Mouse (Mus musculus) mature B cell (primary cell): ENCODE data around the gene C130050O18Rik.

Source experiments
- in situ Hi-C: fragments of 300-500 bp; cut with MboI; formaldehyde crosslinking; loops from 2 replicates; pipeline ENCODE4 v1.14.3; 2019

The C130050O18Rik gene

DNA sequence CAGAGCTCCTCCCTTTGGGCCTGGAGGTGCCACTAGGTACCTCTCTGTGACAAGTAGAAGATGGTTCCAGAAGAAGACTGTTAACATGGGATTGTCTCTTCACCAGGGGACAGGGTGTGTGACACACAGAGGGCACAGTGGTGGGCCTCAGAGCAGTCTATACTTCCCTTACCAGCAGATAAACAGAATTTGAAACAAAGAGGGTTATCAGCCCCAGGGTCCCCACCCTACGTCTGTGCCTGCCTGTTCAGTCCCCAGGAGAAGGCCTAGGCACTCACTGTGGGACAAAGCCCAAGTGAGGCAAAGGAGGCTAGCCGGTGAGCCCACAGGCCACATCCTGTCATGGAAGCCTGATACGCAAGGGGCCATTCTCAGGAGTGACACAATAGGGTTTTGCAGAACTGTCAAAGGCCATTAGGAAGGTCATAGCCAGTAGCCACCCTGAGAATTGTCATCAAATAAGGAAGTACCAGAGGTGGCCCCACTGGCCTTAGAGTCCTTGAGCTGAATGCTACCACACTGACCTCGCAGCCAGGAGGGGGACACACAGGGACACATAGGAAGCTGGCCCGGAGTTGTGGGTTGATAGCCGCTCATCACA is at the start of gene C130050O18Rik:
Gene C130050O18Rik (plus strand): TSS at position 480 of the 601 bp plus-strand sequence.
- in situ Hi-C loops: no loop called here

DNA sequence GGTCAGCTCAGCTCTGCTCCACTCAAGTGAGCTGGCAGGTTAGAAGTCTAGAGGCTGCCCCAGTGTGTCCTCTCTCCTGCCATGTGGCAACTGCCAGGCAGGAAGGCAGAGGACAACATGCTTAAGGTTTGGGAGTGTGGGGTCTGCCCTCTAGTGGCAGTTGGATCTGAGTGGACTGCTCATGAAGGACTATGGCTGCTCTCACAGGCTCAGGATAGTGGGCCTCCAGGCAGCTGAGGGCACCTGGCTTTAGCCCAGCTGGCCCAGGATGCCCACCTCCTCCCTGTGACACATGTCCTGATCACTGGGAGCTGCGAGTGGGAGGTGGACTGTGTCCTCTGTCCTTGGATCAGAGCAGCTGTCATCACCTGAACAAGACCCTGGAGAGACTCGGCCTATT is 46.4 kb upstream of the C130050O18Rik start:
- in situ Hi-C loops: no loop called here

- in situ Hi-C loops: no loop called here
Measured at GRCm38 (mm10) chr5:139359244-139359643, 45.8 kb upstream of the C130050O18Rik start.

- in situ Hi-C loops: no loop called here
Measured at GRCm38 (mm10) chr5:139363858-139364257, 41.2 kb upstream of the C130050O18Rik start.

GRCm38 (mm10) chr5:139364260-139364910 is 40.7 kb upstream of the C130050O18Rik start:
- in situ Hi-C loops: no loop called here

DNA sequence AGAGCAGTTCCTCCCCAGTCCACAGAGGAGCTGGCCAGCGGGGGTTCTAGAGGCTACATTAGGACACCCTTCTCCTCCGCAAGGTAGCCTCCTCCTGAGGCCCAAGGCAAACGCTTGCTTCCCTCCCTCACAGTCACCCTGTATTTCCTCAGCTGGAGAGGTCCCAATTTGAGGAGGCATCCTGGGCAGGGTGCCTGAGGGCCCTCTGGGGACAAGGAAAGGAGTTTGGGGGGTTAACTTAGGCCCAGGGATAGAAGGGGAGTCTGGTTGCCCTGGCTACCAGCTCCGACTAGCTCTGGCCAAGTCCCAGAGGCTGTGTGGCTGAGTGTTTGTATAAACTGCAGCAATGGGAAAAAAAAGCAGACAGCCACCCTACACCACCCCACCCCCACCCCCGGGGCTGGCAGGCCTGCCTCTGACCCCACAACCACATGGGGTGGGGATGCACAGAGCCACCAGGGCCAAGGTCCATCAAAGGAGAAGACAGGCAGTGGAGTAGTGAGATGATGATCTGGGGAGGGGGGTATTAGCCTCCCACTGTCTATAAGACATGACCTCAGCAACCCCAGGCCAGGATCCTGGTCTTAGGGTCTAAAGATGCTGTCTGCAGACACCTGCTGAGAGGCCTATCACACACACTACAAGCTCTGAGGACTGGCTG is 40.0 kb upstream of the C130050O18Rik start:
- in situ Hi-C loops: no loop called here

DNA sequence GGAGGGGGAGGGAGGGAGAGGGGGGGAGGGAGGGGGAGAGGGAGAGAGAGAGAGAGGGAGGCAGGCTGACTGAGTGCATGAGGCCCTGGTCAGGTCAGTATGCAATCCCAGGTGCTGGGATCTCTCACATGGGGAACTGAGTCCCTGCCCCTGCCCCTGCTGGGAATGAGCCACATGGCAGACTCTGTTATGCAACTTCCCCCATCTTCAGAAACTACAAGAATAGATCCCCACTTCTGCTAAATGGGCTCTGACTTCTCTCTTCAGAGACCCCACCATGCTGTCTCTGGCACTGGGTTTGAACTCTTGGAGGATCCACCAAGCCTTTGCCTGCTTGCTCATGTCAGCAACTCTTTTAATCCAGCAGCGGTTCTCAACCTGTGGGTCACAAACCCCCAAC is 39.3 kb upstream of the C130050O18Rik start:
- in situ Hi-C loops: no loop called here

- in situ Hi-C loops: no loop called here
Measured at GRCm38 (mm10) chr5:139366484-139366883, 38.6 kb upstream of the C130050O18Rik start.

DNA sequence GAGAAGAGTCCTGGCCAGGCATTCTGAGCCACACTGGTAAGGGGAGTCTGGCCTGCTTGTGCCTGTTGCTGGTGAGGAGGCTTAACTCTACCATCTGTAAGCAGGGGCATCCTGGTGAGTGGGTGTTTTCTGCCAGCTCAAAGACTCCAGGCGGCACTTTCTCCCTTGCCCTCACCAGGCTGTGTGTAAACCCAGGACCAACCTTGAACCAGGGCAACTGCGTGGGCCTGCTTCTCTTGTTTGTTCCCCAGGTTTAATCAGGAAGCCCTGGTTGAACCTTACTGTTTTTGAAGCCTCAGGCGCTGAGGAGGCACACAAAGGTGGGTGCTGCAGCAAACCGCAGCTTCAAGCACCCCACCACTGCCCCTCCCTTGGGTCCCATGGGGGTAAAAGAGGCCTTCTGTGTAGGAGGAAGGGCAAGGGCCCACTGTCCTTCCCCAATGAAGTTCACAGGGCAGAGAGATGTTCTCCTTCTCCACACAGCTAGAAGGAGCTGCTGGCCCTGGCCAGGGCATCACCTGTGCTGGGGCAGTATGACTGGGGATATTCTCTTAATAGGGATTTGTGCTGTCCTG is 37.1 kb upstream of the C130050O18Rik start:
- in situ Hi-C loops: no loop called here

DNA sequence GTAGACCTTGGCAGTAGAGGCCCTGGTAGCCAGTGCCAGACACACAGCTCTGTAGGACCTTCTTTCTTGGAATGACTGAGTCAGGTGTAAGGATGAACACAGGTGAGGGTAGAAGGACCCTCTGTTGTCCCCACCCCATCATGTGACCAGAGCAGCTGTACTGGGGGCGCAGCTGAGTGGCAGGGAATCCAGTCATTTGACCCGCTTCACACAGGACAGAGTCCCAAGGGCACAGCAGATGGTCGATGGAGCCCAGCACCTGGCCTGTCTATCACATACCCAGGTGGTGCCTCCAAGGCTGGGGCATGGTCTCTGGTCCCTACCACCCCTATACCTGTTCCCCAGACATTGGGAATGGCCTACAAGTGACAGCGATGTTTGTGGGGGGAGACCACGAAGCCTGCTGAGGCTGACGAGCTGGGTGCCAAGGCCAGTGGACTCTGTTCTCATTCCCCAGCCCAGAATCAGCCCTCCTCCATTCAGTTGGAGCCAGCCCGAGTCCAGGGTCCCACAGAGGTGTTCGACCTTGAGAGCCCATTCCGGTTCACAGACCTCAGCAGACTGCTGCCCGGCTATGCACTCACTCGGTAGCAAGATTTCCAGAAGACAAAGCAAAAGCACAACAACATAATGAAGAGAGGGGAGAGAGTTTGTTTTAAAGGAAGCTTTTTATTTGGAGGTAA is 36.3 kb upstream of the C130050O18Rik start:
- in situ Hi-C loops: no loop called here

DNA sequence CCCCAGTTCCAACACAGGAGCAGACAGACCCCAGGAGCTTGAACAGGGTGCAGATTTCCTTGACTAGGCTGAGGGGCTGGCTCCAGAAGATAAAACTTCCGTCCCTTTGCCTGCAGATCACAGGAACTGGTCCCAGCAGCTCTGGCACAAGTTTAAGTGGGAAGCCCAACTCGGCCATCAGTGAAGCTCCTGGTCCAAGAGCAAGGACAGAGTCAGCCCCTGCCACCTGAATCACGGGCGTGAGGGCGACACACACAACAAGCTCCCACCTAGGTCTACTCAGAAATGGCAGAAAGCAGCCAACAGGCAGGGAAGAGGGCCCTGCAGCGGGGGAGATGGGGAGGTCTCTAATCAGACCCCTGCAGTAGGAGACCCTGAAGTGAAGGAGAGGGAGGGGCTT is 34.7 kb upstream of the C130050O18Rik start:
- in situ Hi-C loops: no loop called here

DNA sequence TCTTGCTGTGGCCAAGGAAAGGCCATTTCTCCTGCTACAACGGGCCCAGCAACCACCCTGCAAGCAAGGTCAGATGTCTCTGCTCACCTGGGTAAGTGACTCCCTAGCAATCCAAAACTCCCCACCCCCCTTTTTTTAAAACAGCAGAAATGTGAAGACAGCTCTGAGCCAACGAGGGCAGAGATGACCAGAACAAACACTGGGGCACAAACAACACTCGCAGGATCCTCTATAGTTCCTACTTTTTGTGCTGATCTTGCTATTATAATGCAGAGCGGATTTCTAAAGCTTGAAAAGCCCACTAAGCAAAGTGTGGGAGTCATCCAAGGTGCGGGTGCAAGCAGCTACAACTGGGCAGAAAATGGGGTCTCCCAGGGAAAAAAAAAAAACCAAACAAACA is 34.0 kb upstream of the C130050O18Rik start:
- in situ Hi-C loops: no loop called here

GRCm38 (mm10) chr5:139371631-139372401 is 33.3 kb upstream of the C130050O18Rik start:
- in situ Hi-C loops: no loop called here

DNA sequence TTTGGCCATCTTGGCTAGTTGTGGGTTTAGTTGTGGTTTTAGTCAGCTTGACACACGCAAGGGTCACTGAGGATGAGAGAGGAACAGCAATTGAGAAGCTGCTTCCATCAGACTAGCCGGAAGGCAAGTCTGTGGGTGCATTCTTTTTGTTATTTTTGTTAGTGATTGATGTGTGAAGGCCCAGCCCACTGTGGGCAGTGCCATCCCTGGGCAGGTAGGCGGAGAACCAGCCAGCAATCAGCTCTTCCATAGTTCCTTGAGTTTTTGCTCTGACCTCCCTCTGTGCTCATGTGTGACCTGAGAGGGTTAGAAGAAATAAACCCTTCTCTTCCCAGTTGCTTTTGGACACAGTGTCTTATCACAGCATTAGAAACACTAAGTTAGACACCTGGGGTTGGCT is 32.0 kb upstream of the C130050O18Rik start:
- in situ Hi-C loops: no loop called here

GRCm38 (mm10) chr5:139373889-139374444 is 31.1 kb upstream of the C130050O18Rik start:
- in situ Hi-C loops: no loop called here

GRCm38 (mm10) chr5:139374841-139375240 is 30.2 kb upstream of the C130050O18Rik start:
- in situ Hi-C loops: no loop called here

DNA sequence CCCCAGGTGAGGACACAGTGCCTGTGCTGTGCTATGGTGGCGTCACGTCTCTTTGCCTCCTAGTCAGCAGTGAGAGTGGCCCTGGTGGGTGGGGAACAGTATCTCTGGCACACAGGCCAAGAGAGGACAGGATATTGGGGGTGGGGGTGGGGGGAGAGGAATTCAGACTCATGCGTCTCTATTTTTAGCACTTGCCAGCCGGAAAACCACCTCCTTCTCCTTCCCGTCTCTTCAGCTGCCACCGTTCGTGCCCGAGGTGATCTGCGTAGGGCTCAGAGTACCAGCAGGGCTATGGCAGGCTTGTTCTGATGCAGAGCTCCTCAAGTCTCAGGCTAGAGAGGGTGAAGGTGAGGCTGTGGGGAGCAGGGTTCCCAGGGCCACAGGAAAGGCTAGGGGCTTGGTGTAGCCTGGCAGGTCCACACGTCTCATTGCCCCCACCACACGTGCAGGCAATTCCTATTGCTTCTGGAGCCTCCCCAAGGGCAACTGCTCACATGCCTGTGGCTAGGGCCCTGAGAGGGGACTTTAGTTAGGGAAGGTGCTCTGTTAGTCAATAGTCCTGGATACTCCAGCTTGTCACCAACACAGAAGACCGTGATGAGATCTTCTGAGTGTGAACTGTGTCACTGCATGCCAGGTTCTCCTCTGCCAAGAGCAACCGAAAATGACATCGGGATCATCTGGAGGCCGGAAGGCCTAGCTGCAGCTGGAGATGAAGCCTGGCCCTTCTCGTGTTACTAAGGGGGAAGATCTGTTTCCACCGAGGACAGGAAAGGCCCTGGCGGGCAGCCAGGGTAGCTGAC is 27.4 kb upstream of the C130050O18Rik start, which contains the start of gene Gpr146:
Gene Gpr146 (plus strand): TSS at position 230 of the 803 bp plus-strand sequence.
- in situ Hi-C loops: no loop called here

- in situ Hi-C loops: no loop called here
Measured at GRCm38 (mm10) chr5:139378271-139378556, 26.9 kb upstream of the C130050O18Rik start.

- in situ Hi-C loops: no loop called here
Measured at GRCm38 (mm10) chr5:139378986-139379629, 26.0 kb upstream of the C130050O18Rik start.
